ENCODE assay signal across 8 mouse cellular contexts in the genomic region with DNA sequence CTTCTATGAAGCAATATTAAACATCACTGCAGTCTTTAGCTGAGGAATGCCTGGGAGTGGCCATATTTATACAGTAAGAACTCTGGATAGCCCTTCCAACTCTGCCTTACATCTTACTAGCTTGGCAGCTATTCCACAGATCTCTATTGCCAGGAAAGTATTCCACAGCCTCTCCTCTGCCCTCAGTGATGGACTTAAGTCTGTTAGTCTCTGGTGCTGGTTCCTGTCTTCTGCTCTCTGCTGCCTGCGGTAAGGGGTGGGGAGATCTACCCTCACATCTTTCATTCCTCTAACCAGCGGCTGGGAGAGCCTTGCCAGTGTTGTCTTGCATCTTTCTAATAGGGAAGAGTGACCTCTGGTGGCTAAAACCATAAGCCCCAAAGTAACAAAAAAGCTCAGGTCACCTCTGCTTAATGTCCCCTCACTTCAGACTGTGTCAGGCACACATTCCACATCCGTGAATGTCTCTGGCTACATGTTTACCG. TPM values are rescaled to one million over a fixed set of nuclear protein-coding genes. Genes with fewer than 3 reads are reported as not detected.
A peak's percentile ranks its signal among the peaks of the same experiment; 100 is the strongest.
DNase-seq lines count a peak whose midpoint lies in the region; ATAC-seq and TF ChIP-seq lines count a peak whose summit lies in the region.

No protein-coding gene starts in this region.

- ATAC-seq in frontal cortex, adult (ENCODE audit: low TSS enrichment): peak; percentile 86
- peak; percentile 80 for ATAC-seq in megakaryocyte-erythroid progenitor cell, adult 5-6 weeks (replicated peaks; ENCODE audit: low FRiP score, low TSS enrichment, poor library complexity, severe bottlenecking)

- H3K27ac ChIP-seq in left cerebral cortex, adult 2 months: no peak overlapping the region

- intact Hi-C loops in left cerebral cortex, adult 2 months (cut with DNase I): loop anchor here (1.0 to 2.0 kb wide), 3 partner anchors 46 to 433 kb away; a partner anchor contains a TSS

- peak; percentile 37 to 46 for DNase-seq in urinary bladder, adult 18-20 months (ENCODE audit: low spot score in 2 of 2)
- DNase-seq in urinary bladder, postnatal 10 days (ENCODE audit: low spot score): no peak
- DNase-seq in cerebellum, adult 11 months: peak; percentile 49
- peak; percentile 73 for DNase-seq in induced T-regulatory cell, adult 2 months (ENCODE audit: low read depth)
- DNase-seq in left cerebral cortex, adult 2 months (ENCODE audit: extremely low spot score in 1 of 2, low spot score in 2 of 2): peak; percentile 36 to 43
- DNase-seq in thymus, postnatal 0 days (ENCODE audit: low spot score): peak; percentile 64

- peak; percentile 79 for TF ChIP-seq CTCF in left cerebral cortex, adult 2 months (IDR thresholded peaks at IDR 0.05)

- H3K4me3 ChIP-seq in left cerebral cortex, adult 2 months: no peak overlapping the region

RNA-seq across cellular contexts. Expression of a gene that starts 46.6 kb away (rescaled TPM):
- total RNA-seq in left cerebral cortex, adult 2 months (2021): 10 to 100 TPM; 19.3 to 19.5 TPM
- total RNA-seq in megakaryocyte-erythroid progenitor cell, adult 5-6 weeks (2014; fragmentation: Nextera tagmentation): 2.8 TPM in 1 of 2 replicates, not detected in the other
- total RNA-seq in megakaryocyte-erythroid progenitor cell, adult 5-6 weeks (2017): 1.0 and 5.1 TPM in 2 replicates
- 2.0 and 2.1 TPM in 2 replicates for polyA plus RNA-seq in thymus, postnatal 0 days (2015; fragmentation: Nextera tagmentation; extraction: Ambion mirVana)
